Mouse (Mus musculus) kidney, postnatal 25 days (tissue): ENCODE results near the gene Cmtr2.
A peak's percentile ranks its signal among the peaks of the same experiment; 100 is the strongest.

Experiments used
- DNase-seq, 2 experiments: peaks; one replicate each; pipeline ENCODE4 v3.0.0; 2021; ENCODE audit warnings: mixed read lengths in 2 of 2

The Cmtr2 gene

DNA sequence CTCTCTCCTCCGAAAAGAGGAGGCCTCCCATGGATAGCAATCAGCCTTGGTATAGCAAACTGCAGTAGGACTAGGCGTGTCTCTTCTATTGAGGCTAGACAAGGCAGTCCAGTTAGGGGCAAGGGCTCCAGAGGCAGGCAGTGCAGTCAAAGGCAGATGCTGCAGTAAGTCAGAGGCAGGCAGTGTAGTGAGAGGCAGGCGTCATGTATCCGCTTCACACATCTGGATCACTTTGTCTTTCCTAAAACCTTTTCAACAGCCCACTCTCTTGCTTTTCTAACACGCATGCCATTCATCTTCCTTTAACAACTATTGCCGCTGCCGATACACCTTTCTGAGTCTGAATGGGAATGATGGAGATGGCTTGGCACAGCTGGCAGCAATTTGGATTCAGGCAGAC is at the start of gene Cmtr2:
TSS of gene Cmtr2 (plus strand) at position 301 of the 400 bp plus-strand sequence.
- no peak for DNase-seq

DNA sequence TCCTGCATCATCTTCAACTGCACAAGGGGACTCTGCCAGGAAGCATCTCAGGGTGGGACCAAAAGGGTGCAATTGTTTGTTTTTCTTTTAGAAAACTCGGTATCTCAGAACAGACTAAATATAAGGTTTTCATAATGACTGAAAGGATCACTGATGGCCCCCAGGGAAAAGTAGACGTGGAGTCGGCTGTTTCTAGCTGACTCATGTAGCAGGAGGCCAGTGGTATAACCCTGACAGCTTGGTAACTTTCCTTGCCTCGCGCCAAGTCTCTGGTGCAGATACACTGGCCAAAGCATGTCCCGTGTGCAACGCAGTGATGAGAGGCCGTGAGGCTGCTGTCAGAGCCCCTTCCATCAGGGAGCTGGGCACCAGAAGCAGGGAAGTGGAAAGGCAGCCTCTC is 49.2 kb upstream of the Cmtr2 start:
- no peak for DNase-seq

DNA sequence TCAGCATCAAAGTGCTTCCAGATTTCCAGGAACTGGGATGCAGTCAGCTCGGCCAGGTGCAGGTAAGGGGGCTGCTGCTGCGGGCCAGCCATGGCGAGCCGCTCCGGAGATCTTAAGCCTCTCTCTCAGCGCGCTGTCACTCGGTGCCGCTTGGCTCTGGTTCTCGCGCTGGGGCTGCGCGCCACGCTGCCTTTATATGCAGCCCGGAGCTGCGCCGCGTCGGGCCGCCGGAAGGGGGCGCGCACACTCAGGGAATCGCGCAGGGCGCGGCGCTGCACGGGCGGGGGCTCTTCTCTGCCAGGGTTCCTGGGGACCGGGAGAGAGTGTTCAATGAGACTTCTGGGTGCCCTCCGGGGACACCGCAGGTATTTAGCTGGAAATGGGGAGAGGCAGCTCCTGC is 47.4 kb upstream of the Cmtr2 start, which contains the start of gene Calb2:
TSS of gene Calb2 (minus strand) at position 165 of the 400 bp plus-strand sequence.
- DNase-seq, result peak in 1 of 2 experiments; percentile 23

DNA sequence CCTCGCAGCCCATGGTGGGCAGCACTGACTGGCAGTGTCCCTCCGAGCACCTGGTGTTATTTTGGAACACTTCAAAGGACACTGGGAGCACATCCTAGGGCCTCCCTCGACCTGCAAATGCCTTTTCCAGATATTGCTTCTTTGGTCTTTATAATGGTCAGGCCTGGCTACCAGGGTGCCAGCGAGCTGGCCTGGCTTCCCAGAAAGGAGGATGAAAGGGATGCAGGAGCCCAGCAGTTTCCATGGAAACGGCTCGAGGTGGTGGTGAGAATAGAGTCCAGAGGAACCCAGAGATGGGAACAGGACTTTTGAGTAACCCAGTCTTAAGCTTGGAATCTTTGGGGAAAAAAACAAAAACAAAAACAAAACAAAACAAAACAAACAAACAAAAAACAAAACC is 43.3 kb upstream of the Cmtr2 start:
- no peak for DNase-seq

DNA sequence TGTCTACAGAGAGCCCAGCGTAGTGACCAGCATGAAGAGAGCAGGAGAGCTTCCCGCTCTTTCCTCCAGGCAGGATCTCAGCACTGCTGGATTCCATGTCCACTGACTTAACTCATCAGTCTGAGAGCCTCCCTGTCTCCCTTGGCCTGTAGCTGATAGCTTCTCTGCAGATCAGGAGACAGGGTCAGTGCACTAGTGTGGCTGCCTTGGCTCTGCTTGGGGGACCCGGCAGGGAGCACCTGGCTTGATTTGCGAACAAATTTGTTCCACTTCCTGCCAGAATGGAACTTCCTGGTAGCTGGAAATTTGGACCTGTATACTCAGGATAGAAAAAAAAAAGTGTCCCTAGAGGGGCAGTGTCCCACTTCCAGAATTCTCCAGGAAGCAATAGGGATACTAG is 40.6 kb upstream of the Cmtr2 start:
- no peak for DNase-seq

DNA sequence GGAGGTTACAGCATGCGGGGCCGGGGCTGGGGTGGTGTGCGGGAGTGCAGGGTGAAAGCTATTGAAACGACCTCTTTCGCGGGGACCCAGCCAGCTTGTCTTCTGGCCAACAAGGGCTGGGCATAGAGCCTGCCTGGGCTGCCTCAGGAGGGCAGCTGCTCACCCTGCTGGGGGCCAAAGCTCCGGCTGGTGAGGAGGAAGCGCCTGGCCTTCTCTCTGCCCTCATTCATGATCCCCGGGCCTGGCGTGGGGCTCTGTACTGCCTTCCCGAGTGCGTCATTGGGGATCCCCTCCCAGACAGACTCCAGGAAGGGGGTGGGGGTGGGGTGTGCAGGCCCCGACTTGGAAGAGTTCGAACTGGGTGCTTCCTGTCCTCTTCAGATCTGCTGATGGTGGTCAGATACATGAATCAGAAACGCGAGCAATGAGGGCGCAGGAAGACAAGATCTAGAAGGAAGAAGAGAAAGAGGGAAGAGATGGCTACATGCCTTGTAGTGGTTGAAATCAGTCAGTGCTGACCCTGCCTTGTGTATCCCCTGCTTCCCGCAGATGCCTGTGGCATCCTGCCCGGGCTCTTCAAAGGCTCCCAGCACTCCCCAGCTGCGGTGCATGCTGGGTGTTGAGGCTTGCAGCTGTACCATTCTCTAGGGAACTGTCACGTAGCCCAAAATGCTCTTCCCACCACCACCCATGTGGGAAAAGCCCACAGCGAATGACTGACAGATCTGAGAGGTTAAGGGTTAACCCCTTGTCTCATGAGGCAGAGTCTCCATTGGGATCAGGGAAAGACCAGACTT is 37.9 kb upstream of the Cmtr2 start:
- no peak for DNase-seq

DNA sequence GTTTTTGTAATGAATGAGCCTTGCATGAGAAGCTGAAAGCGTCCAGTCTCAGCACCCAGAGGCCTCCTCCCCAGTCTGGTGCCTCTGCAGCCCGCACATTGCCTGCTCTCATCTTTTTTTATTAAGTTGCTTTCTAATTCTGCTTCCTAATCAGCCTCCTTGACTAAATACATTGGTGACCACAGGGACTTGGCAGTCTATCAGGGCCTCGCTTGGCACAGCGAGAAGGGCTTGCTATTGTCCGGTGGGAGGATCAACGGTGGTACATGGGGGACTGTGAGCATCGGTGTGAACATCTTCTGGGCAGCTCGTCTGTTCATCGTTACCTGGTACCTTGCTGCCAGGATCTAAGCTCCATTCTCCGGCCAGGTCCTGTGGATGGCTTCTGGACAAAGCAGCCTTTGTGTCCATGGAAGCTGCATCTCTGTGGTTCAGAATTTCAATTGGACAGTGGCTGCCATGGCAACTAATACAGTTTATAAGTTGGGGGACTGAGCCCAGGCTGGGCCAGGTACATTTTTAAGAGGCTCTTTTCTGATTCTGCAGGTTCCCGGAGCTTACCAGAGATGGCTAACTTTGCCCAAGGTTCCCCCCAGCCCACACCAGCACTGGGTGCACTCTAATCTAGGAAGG is 32.6 kb upstream of the Cmtr2 start:
- DNase-seq, result no peak

DNA sequence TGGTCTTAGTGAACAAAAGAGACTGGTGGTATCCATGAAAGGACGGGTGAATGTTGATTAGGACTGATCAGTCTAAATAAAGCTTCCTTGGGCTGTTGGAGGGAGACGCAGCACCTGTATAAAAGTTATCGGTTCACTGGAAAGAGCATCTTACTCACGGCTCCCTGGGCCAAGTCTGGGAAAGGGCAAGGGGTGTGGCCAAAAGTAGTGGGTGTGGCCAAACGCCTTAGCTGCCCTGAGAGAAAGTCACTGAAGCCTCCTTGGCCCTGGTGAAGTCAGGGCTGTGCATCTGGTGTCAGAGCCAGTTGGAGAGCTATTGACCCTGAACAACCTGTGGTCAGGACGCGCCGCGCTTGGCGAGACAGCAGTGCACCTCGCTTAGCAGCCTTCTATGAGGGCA is 31.7 kb upstream of the Cmtr2 start:
- DNase-seq, result peak; percentile 5 to 40

DNA sequence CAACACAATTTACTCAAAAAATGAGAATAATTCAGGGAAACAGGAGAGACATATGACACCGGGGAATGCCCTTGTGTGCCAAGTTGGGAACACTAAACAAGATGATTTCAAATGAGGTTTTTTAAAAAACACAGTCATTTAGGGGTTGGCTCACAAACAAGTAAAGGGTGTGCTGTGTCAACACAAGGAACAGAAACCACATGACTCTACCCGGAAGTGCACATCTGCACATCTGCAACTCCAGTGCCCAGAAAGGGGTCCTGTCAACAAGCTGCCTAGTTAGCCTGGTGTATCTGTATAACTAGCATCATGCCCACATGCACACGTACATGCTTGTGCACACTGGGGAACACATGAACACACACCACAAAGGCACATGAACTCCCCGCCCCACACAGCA is 29.9 kb upstream of the Cmtr2 start:
- DNase-seq, result no peak

DNA sequence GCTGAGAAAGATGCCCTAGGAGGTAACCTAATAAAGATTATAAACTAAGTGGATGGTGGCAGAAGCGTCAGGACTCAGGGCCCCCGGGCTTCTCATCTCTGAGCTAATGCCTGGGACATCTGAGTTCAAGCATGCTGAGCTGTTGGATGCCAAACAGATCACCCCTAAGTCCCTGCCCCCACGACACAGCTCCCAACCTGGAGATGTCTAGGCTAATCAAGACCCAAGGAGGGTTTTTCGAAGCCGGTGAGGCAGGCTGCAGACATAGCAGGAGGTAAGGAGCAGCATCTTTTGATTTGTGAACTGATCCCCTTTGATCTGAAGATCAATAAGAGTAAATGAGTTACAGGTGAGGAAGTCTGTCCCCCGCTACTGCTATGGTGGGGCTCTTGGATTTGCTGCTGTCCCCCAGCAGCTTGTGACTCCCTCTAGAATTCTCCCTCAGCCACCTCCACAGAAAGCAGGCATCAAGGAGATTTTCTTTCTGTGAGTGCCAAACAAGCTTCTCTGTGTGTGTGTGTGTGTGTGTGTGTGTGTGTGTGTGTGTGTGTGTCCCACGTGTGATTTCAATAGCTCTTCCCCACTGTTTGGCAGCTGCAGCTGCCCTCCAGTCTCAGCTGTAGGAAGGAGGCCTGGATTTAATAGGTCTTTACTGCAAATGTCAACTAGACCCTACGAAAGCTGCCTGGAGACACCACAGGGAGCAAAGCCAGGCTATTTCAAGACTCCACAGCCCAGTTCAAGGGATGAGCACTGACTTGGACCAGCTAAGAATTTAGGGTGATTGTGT is 26.3 kb upstream of the Cmtr2 start:
- no peak for DNase-seq

DNA sequence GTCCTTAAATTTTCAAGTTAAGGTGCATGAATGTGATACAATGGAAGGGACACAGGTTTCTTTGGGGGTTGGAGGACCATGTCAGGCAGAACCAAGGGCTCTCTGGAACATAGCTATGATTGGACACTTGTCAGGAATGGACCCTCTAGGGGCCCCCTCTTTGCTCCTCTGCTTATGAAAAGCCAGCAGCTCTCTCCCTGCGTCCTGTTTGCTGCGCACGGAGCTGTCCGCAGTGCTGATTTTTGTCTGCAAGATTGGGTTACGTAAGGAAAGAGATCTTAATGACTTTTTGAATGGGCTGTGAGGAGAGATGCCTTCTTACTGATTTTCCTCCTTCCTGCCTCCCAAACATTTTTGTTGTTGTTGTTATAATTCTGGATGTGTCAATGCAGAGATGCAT is 18.8 kb upstream of the Cmtr2 start:
- DNase-seq, result peak; percentile 57 to 67

DNA sequence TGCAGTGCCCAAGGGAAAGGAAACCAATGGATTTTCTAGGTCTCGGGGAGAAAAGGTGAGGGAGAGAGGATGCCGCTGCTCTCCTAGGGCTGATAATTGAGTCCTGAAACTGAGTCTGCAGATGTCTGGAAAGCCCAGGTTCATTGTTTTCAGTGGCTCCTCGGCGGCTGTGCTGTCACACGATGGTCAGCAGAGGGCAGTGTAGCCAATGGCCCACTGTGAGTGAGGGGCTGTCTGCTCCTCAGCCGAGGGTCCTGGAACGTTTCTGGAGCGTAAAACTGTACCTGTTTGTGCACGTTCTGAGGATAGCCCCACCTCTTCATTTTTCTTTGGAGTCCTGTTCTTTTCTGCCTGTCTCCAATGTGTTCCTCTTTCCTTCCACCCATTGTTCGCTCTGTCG is 13.7 kb upstream of the Cmtr2 start:
- DNase-seq, result no peak

DNA sequence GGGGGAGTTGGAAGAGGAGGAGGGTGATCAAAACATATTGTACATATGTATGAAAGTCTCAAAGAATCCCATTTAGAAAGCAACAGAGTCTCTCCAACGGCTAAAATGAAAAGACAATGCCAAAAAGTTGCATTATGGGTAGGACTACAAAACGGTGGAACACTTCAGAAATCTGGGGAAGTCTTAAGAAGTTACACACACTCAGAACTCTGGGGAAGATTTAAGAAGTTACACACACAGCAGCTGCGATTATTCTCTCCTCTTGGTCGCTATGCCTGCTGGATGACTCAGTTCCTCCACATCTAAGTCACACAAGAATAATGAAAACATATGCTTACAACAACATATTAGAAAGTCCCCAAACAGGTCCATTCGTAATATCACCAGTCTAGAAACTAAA is 788 bp downstream of the Cmtr2 start:
- no peak for DNase-seq

DNA sequence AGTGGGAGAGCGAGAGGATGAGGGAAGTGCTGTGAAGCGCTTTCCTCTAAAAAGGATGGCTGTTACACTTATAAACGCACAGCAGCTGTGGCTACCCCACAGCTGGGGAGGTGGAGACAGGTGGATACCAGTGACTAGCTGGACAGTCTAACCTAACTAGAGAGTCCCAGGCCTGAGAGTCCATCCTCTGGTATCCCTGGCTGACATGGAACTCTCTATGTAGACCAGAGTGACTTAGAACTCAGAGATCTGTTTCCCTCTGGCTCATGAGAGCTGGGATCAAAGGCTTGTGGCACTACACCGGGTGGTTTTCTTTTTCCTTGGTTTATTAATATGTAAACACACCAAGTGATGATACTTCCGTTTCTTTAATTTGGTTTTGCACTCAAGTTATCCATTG is 1.7 kb downstream of the Cmtr2 start:
- DNase-seq, result no peak

DNA sequence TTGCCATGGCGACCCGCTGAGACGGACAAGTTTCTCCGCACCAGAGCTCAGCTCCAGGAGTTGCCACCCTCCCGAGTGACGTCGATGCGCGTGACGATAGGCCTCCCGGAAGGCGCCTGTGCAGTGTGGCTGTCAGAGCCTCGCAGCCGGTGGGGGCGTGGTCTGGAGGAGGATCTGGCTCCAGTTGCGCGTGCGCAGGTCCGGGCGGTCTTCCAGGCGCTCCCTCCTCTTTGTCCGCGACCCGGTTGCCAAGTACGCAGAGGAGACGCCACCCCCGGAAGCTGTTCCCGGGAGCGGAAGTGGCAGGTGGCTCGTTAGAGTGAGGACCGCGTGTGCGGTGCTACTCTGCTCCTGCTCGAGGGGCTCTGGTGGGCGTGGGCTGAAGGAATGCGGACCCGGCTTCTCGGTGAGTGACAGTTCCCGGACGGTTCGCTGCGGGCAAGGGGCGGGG is 2.2 kb downstream of the Cmtr2 start:
- DNase-seq, result peak; percentile 100

DNA sequence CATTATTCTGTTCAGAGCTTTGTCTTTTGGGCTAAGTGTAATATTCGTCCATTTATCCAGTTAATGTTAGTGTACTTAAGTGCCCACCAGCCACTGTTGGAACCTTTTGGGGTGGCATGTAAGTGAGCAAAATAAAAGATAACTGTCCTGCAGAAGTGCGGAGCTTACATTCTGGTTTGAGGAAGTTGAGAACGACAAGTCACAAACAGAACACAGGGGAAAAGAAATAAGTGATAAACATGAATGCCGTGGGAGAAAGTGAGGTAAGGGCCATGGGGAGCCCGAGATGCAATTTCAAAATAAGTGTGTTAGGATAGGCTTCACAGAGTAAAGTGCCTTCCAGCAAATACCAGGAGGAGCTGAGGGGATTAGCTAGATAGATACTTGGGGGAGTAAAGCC is 3.0 kb downstream of the Cmtr2 start:
- no peak for DNase-seq

DNA sequence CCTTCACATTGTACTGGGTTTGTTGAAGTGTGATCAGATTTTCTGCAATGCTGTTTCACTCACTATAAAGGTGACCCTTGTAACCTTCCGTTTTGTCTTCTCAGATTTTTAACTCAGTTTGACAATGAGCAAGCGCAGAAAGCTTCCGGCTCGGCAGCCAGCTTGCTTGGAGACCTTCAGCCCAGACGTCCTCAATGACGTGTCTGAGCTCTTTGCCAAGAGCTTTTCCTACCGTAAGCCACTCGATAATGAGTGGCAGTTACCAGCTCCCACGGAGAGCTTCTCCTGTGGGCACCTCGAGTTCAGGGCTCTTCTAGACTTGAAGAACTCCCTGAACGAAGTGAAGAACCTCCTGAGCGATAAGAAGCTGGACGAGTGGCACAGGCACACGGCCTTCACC is 5.5 kb downstream of the Cmtr2 start:
- no peak for DNase-seq

DNA sequence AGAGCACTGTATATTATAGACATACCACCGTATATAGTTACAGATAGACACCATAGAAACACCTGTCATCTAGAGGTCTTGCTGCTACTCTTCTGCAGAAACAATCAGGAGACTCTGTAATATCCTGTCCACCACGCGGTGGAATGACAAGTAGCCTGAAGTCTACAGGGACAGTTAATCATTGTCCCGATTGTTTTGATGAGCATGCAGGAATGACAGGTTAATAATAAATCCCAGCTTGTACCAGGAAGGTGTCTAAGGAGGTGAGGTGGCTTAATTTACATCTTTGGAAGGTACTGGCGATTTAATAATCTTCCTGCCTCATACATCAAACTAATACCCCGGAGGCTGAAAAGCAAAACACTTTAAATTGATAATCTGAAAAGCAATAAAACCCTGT is 15.3 kb downstream of the Cmtr2 start:
- DNase-seq, result peak; percentile 32 to 38

DNA sequence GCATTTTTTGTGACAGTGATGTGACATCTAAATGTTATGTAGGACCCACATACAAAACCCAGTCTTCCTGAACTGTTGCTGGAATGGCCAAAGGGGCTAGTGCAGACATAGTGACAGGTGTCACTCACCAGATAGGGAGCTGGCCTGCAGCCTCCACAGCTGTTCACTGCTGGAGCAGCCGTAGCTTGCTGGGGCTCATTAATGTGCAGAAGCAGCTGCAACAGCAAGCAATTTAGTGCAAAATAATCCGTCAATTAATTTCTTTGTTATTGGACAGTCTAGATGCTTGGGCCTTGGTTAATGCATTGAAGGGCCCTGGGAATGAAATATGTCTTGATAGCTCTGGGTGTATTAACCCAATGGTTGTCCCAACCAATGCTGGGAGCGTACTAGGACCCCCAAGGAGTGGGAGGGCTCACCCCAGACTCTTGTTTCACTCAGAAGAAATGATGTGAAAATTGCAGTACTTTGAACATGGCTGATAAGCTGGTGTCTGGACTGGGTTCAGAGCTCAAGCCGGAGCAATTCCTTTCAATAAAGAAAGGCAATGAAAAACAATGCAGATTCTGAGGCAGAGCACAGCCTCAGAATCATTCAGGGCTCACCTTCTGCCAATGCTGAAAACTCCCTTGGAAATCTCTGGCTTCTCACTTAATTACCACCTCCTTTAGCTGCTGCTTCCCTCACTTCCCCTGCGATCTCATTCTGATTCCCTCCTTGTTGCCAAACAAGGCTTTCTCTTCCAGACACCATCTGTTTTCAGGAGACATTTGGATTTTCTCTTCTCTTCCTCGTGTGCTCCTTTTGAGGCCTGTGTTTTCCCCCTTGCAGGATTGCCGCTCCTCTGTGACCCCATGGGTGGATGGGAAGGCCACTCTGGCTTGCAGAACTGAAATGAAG is 27.1 kb downstream of the Cmtr2 start:
- DNase-seq, result no peak

DNA sequence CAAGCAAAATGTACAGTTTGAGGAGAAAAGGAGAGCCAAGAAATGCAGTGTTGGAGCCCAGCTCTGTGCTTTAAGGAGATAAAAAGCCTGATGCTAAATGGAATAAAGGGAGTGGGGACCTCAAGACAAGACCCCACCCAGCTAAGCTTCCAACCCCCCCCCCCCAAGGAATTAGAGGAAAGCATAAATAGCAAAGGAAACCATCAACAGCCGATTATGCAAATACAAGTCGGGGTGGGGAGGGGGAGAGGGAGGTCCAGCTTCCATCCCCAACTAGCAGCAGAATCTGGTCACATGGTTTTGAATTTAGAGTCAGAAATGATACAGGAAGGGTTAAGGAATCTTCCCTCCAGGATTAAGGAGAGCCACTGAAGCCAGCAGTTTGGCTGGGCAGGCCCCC is 29.1 kb downstream of the Cmtr2 start:
- DNase-seq, result no peak

DNA sequence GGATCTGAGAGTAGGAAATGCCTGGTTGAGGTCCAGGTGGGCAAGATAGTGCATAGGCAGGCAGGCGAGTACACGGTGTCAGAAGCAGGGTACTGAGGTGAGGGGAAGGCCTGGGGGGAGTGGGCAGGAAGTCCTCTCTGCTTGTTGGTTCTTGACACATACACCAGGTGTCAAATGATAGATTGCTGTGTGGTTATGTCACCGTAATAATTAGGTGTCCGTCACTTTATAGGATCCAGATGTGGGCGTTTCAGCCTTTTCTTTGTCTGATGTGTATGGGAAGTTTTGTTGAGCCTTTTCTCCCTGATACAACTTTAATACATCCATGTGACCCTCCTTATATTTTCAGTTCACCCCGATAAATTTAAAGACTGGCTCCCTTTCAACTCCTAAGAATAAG is 31.8 kb downstream of the Cmtr2 start:
- DNase-seq, result no peak

DNA sequence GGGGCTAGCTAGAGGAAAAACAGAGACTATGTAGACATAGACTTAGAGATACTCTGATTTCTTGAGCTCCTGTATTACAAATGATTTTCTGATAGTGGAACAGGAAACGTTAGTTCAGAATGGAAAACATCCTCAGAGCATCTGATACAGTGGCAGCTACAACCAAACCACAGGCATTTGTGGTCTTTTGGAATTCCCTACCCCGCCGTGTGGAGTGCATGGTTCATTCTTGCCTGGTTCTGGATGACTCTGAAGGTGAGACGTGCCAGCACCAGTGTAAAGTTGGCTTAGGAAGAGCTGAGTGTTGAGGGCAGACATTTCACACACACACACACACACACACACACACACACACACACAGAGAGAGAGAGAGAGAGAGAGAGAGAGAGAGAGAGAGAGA is 38.5 kb downstream of the Cmtr2 start:
- DNase-seq, result no peak
